Mouse (Mus musculus): ENCODE measurements at regions not wholly inside any gene's neighbourhood (a gene's known extent, or its start where the extent isn't known, plus 50 kb on each side); places are given as distances from the start of the nearest gene placed in this dataset.

DNA sequence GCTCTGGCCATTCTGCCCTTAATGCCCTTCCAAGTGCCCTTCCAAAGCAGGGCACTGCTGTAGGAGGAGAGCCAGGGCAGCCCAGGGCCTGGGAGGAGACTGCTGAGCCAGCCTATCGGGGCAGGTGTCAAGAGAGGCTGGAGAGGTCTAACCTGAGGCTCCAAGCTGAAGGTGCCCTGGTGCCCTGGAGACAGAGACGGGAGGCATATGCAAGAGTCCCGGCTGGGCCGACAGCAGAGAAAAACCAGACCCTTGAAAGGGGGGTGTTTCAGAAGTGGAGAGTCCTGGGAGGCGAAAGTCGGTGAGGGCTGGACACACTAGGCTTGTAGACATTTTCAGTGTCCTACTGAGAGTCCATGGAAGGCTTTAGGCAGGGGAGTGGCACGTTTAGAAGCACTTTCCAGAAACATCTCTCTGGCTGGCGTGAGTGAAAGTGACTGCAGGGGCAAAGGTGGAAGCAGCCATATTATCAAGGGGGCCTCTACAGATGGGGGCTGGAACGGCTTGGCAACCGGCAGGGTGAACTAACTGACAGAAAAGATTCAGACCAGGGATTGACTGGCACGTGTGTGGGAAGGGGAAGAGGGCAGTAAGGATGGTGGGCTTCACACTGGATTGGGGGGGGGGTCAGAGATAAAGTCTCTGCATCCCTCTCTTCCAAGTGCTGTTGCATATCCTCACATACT lies 101.1 kb downstream of the Cstad start:
- peak overlapping the region; percentile 25 for H3K4me3 ChIP-seq (ENCODE audit: insufficient read depth, low read depth, low read length)
- peaks cover 30% of the 10 kb centered on the region for H3K4me1 ChIP-seq (ENCODE audit: control insufficient read depth, insufficient read depth, insufficient read length, low read length)
- H3K27ac ChIP-seq (replicated peaks; ENCODE audit: low read depth, low read length) = peak overlapping the region; percentile 91

DNA sequence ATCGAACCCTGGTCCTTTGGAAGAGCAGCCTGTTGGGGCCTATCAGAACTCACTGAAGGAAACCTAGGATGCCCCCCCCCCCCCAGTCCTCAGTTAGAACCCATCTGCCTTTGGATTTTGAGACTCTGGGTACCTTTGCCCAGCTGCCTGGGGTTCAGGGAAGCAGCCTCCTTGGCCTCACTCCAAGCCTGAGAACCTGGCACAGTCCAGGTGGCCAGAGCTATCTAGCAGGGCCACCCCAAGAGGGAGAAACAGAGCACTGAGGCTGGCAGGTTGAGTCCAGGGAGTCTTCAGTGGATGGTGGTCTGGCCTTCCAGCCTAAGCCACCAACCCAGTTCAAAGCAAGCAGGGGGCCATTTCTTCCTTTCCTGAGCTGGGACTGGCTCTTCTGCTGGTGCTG lies 100.2 kb downstream of the Cstad start:
- peak overlapping the region; percentile 91 for H3K27ac ChIP-seq (replicated peaks; ENCODE audit: low read depth, low read length)

DNA sequence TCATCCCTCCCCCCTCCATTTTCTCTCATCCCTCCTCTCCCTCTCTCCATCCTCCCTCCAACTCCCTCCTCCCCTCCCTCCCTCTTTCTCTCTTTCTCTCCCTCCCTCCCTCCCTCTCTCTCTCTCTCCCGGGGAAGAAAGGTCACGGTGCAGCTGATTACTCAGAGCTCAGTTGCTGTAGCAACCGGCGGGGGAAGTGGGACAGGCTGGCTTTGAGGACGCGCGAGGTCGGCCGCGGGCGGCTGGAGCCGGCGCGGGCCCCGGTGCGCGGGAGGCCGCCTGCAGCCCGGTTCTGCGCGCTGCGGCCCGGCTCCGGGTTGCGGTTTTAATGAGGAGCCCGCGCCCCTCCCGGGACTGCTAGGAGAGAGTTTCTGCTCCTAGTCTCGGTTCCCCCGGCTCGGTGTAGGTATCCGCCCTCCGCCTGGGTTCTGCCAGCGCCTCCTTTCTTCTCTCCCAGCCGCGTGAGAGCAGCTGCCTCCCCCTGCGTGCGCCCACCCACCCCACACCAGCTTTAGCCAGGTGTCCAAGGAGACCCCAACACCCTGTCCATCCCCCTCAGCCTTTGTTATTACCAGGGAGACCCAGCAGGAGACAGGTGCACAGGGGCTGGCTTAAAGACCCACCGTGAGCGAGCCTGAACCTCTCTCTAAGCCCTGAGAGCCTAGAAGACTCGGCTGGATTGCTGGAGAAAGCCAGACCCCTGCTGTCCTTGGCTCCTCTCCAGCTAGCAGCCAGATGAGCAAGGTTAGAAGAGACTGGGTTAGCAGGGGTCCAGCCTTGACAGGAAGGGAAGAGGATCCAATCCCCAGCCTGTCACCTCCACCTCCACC lies 98.6 kb downstream of the Cstad start:
- peaks cover 34% of the 10 kb centered on the region for H3K4me1 ChIP-seq (ENCODE audit: control insufficient read depth, insufficient read depth, insufficient read length, low read length)
- peak overlapping the region; percentile 80 for H3K27ac ChIP-seq (replicated peaks; ENCODE audit: low read depth, low read length)
- H3K4me3 ChIP-seq (ENCODE audit: insufficient read depth, low read depth, low read length) = peak overlapping the region; percentile 63

More for the DNA sequence above, 100.2 kb downstream of the Cstad start:
- H3K4me1 ChIP-seq (ENCODE audit: control insufficient read depth, insufficient read depth, insufficient read length, low read length) = peaks cover 32% of the 10 kb centered on the region
- H3K4me3 ChIP-seq (ENCODE audit: insufficient read depth, low read depth, low read length) = no peak overlapping the region

DNA sequence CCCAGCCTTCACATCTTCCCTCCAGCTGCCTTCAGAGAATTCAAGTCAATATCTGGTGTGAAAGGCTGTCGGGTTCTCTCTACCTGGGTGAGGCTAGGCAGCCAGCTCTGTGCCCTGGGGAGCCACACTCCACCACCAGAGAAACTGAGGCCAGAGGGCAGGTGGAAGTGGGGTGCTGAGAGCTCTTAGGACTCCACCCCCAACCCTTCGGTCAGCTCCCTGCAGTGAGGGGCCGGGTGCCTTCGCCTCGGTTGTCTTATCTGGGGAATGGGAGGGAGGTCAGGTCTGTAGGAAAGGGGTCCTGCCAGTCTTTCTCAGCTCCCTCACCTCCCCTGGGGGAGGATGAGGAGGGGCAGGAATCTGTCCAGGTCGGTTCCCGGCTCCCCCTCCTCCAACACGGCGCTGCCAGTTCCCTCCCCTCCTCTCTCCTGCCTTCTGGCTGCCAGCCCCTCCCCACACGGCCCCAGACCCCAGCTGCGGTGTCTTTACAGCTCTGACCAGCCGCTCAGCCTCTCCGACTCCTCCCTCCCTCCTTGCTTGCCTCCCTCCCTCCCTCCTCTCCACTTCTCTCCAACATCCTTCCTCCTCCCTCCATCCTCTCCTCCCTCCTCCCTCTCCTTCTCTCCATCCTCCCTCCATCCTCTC lies 97.8 kb downstream of the Cstad start:
- Histone ChIP-seq H3K27ac (replicated peaks; ENCODE audit: low read depth, low read length) (peak overlapping the region; percentile 72), H3K4me3 (ENCODE audit: insufficient read depth, low read depth, low read length) (no peak overlapping the region), H3K4me1 (ENCODE audit: control insufficient read depth, insufficient read depth, insufficient read length, low read length) (peaks cover 34% of the 10 kb centered on the region)

DNA sequence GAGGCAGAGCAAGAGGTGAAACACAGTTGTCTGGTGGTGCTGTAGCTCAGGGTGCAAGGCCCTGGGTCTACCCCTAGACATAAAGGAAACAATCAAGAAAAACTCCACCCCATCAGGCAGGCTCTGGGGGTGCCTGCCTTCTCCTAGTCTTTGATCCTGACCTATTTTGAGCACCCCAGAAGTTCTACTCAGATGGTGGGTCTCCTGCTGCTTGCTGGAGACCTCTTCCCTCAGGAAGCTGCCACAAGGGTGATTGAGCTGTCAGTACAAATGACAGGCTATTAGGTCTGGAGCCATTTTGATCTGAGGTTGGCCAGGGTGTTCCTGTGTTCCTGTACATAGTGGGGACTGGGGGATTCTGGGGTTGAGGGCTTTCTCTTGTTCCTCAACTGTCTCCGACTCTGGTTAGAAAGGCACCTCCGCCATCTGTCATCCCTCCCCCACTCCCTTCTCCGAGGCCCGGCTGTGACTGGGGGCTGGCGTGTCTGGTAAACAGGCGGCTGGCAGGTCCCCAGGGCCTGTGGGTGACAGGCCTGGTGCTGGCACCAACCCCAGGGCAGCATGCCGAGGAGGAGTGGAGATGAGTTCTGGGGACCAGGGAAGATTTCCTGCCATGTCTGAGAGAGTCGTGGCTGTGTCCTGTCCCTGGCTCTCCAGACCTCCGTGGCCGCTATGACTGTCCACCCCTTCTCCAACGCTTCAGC lies 97.2 kb downstream of the Cstad start:
- H3K4me1 ChIP-seq (ENCODE audit: control insufficient read depth, insufficient read depth, insufficient read length, low read length) = peaks cover 38% of the 10 kb centered on the region
- H3K27ac ChIP-seq (replicated peaks; ENCODE audit: low read depth, low read length) = peak overlapping the region; percentile 90
- no peak overlapping the region for H3K4me3 ChIP-seq (ENCODE audit: insufficient read depth, low read depth, low read length)

DNA sequence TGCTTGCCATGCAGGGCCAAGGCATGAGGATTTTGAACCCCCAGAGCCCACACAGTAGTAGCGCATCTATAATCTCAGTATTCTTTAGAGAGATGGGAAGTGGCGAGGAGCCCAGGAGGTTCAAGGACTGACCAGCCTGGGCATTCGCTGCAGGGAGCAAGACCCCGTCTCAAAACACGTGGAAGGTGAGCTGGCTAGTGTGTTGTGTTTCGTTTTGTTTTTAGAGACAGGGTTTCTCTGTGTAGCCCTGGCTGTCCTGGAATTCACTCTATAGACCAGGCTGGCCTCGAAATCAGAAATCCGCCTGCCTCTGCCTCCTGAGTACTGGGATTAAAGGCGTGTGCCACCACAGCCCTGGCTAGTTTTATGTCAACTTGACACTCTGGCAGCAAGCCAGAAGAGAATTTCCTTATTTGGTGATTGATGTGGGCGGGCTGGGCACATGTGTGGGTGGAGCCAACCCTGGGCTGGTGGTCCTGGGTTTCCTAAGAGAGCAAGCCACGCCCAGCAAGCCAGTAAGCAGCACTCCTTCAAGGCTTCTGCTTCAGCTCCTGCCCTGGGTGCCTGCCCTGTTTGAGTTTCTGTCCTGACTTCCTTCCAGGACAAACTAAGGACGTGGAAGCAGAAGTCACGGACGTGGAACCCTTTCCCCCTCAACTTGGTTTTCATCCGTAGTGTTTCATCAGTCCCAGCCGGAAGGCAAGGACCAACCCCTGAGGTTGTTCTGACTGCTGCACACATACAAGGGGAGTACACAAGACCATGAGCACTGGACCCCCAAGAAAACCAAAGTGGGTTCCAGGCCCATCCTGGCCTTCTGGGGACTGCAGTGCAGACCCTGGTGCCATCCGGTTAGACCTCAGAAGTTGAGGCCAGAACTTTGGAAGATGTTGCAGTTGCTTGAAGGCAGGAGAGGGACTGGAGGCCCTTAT lies 96.4 kb downstream of the Cstad start:
- no peak overlapping the region for H3K4me3 ChIP-seq (ENCODE audit: insufficient read depth, low read depth, low read length)
- peaks cover 46% of the 10 kb centered on the region for H3K4me1 ChIP-seq (ENCODE audit: control insufficient read depth, insufficient read depth, insufficient read length, low read length)
- H3K27ac ChIP-seq (replicated peaks; ENCODE audit: low read depth, low read length) = peak overlapping the region; percentile 90

DNA sequence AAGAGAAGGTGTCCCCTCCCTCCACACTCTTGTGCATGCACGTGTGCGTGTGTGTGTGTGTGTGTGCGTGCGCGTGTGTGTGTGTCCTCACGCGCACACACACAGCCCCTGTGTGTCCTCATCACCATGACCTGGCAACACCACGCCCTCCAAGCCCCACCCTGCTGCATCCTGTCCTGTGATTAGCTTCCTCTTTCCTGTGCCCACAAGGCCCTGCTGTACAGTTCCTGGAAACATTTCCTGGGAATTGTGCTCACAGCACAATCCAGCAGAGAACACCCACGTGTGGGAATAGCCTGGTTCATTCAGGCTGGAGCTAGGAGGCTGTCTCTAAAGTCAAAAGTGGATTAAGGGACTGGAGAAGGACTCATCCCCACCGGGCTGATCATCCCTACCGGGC lies 95.5 kb downstream of the Cstad start:
- H3K4me3 ChIP-seq (ENCODE audit: insufficient read depth, low read depth, low read length) = no peak overlapping the region
- peak overlapping the region; percentile 90 for H3K27ac ChIP-seq (replicated peaks; ENCODE audit: low read depth, low read length)
- H3K4me1 ChIP-seq (ENCODE audit: control insufficient read depth, insufficient read depth, insufficient read length, low read length) = peaks cover 51% of the 10 kb centered on the region

DNA sequence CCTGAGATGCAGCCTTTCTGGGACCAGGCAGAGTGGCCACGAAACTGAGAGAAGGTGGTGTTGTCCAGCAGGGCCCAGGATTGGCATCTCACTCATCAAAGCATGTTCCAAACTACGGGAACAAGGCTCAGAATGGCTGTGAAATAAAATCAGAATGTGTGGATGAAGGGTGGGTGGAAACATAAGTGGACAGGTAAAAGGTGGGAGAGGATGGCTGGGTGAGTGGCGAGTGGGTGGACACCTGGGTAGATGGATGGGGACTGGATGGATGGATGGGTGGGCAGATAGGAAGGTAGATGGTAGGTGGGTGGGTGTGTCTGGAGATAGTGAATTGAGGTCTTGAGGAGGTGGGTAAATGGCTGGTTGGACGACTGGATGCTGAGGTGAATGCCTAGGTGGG lies 93.6 kb downstream of the Cstad start:
- Histone ChIP-seq H3K4me1 (ENCODE audit: control insufficient read depth, insufficient read depth, insufficient read length, low read length) (peaks cover 55% of the 10 kb centered on the region), H3K4me3 (ENCODE audit: insufficient read depth, low read depth, low read length) (no peak overlapping the region), H3K27ac (replicated peaks; ENCODE audit: low read depth, low read length) (no peak overlapping the region)

DNA sequence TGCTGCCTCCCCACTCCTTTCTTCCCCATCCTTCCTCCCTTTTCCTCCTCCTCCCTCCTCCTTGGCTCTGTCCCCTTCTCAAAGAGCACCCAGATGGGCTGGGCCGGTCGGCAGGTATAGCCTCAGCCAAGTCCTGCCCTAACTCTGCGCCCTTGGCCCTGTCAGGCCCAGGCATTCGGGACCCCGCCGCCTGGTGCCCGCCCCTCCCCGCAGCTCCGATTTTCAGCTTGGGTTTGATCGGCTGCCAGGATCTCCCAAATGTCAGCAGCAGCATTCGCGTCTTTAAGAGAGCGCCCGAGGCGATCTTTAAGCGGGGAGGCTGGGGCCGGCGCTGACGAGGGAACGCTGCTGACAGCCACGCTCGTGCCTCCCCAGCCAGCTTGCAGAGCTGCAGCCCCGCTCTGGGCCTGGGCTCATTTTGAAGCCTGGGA lies 92.3 kb downstream of the Cstad start:
- Histone ChIP-seq H3K27ac (replicated peaks; ENCODE audit: low read depth, low read length) (no peak overlapping the region), H3K4me3 (ENCODE audit: insufficient read depth, low read depth, low read length) (no peak overlapping the region), H3K4me1 (ENCODE audit: control insufficient read depth, insufficient read depth, insufficient read length, low read length) (peaks cover 46% of the 10 kb centered on the region)

DNA sequence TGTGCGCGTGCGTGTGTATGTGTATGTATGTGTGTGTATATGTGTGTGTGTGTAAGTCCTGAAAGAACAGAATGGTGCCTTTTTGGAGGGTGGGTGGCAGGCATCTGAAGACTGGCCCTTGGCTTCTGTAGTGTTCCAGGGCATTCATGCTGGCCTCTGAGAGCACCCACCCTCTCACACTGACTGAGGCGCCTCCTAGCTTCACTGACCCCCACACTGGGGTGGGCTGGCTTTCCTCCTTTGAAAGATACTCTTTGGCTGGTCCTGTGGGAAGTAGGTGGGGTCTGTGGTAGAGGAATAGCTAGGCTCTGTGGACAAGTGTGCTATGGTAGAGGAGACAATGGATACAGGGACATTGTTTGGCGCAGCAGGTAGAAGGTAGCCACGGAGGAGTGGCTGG lies 91.5 kb downstream of the Cstad start:
- H3K4me1 ChIP-seq (ENCODE audit: control insufficient read depth, insufficient read depth, insufficient read length, low read length) = peaks cover 38% of the 10 kb centered on the region
- H3K27ac ChIP-seq (replicated peaks; ENCODE audit: low read depth, low read length) = no peak overlapping the region
- no peak overlapping the region for H3K4me3 ChIP-seq (ENCODE audit: insufficient read depth, low read depth, low read length)

DNA sequence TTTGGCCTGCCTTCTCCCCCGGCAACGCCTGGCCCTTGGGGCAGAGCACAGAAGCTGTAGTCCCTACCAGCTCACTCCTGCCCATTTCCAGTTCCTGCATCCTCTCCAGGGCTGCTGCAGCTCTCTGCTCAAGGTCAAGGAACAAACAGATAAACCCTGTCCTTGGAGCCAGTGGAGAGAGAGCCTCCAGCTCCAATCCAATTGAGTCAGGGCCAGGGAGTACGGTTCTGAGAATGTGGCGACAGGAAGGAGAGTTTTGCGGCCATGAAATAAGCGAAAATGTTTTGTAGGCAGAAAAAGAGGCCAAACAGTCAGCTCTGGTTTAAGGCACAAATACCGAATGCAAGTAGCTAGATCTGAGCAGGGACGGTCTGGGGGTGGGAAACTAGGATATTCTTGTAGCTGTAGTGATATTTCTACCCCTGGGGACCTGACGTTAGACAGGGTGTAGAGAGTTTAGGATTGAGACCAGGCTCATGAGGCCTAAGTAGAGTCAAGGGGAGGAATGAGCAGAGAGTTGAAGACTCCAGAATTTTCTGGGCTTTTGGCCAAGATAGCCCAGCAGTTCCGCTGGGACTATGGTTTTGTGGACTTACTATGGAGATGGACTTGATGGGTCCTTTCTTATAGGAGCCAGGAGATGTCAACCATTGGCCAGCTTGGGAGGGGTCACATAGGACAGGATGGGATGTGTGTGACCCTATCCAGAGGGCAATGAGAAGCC lies 90.5 kb downstream of the Cstad start:
- H3K27ac ChIP-seq (replicated peaks; ENCODE audit: low read depth, low read length) = peak overlapping the region; percentile 92
- H3K4me3 ChIP-seq (ENCODE audit: insufficient read depth, low read depth, low read length) = no peak overlapping the region
- peaks cover 31% of the 10 kb centered on the region for H3K4me1 ChIP-seq (ENCODE audit: control insufficient read depth, insufficient read depth, insufficient read length, low read length)

DNA sequence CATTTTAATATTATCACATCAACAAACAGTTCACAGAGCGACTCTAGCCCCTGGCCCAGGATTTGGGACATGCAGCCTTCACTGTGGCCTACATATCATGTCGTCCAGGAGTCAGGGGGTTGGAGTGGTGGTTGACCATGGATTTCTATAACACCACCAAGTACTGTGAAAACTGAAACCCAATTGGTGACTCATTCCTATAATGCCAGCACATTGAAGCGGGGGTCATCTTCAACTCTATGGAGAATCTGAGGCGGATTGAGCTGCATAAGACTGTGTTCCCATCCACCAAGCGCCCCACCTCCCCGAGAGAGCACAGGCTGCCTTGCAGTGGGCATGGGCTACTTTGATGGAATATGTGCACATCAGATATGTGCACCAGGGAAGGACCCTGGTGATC lies 89.6 kb downstream of the Cstad start:
- Histone ChIP-seq H3K27ac (replicated peaks; ENCODE audit: low read depth, low read length) (peak overlapping the region; percentile 30), H3K4me3 (ENCODE audit: insufficient read depth, low read depth, low read length) (no peak overlapping the region)

DNA sequence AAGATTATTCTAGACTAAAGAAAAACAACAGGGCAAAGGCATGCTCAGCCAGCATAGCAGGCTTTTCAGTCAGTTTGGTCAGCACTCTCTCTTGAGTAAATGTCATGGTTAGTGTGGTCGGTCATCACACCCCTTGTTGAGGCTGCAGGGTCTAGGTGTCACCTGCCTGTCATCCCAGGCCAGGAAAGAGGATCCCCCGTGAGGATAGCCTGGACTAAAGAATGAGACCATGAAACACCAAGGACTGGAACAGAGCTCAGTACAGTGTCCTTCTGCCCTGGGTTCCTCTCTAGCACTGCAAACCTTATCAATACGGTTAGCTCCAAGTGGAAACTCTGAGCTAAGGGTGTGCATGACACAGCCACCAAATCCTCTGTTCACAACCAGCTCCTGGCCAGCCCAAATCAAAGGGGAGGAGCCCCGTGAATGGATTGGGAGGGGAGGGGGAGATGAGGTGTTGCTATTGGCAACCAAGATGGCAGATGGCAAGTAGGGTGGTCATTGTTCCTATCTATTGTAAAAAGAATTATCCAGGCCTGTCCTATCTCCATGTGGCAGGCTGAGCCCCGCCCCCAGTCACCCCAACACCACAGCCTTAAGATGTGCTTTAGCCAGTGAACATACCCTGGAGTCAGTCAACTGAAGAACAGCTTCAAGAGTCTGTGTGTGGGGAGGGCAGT lies 87.4 kb downstream of the Cstad start:
- H3K4me3 ChIP-seq (ENCODE audit: insufficient read depth, low read depth, low read length) = no peak overlapping the region
- peaks cover 37% of the 10 kb centered on the region for H3K4me1 ChIP-seq (ENCODE audit: control insufficient read depth, insufficient read depth, insufficient read length, low read length)
- no peak overlapping the region for H3K27ac ChIP-seq (replicated peaks; ENCODE audit: low read depth, low read length)

More for the DNA sequence above, 89.6 kb downstream of the Cstad start:
- peaks cover 26% of the 10 kb centered on the region for H3K4me1 ChIP-seq (ENCODE audit: control insufficient read depth, insufficient read depth, insufficient read length, low read length)

Measured in brown adipose tissue, adult 24 weeks (tissue).